Mouse (Mus musculus) naive thymus-derived CD4-positive, alpha-beta T cell, adult 2 months (primary cell): ENCODE data around the gene Plekhg4.

Source experiments
- DNase-seq: peaks from one replicate; pipeline ENCODE4 v3.0.0-alpha.2; 2011; ENCODE audit warnings: low read depth

The Plekhg4 gene

GRCm38 (mm10) chr8:105373032-105373431, at the start of gene Plekhg4:
Plekhg4 (plus strand) TSS chr8:105373274.
- DNase-seq: no peak

GRCm38 (mm10) chr8:105325641-105326093, 47.4 kb upstream of the Plekhg4 start:
- no peak for DNase-seq

- peak; percentile 97 for DNase-seq
These were observed 46.9 kb upstream of the Plekhg4 start, which contains the start of the genes Lrrc29 and Tmem208 for GRCm38 (mm10) chr8:105326141-105326672. Lrrc29 (minus strand) TSS chr8:105326278. Tmem208 (plus strand) TSS chr8:105326354.

- no peak for DNase-seq
These were observed 46.1 kb upstream of the Plekhg4 start for GRCm38 (mm10) chr8:105326968-105327367.

- DNase-seq: no peak
These were observed 42.7 kb upstream of the Plekhg4 start for GRCm38 (mm10) chr8:105330325-105330724.

GRCm38 (mm10) chr8:105331469-105331868, 41.6 kb upstream of the Plekhg4 start:
- DNase-seq: no peak

GRCm38 (mm10) chr8:105331931-105332330, 41.1 kb upstream of the Plekhg4 start:
- DNase-seq: no peak

- no peak for DNase-seq
These were observed 40.6 kb upstream of the Plekhg4 start for GRCm38 (mm10) chr8:105332523-105332922.

GRCm38 (mm10) chr8:105336373-105337130, 36.5 kb upstream of the Plekhg4 start:
- DNase-seq: no peak

- no peak for DNase-seq
These were observed 34.1 kb upstream of the Plekhg4 start for GRCm38 (mm10) chr8:105338992-105339391.

- DNase-seq: no peak
These were observed 33.0 kb upstream of the Plekhg4 start for GRCm38 (mm10) chr8:105339886-105340635.

GRCm38 (mm10) chr8:105341399-105341798, 31.7 kb upstream of the Plekhg4 start:
- DNase-seq: no peak

- no peak for DNase-seq
These were observed 30.3 kb upstream of the Plekhg4 start for GRCm38 (mm10) chr8:105342768-105343167.

- DNase-seq: no peak
These were observed 29.1 kb upstream of the Plekhg4 start for GRCm38 (mm10) chr8:105343791-105344574.

GRCm38 (mm10) chr8:105345061-105345975, 27.8 kb upstream of the Plekhg4 start:
- DNase-seq: no peak

GRCm38 (mm10) chr8:105346611-105347427, 26.3 kb upstream of the Plekhg4 start:
- peak; percentile 16 for DNase-seq

GRCm38 (mm10) chr8:105347428-105348221, 25.4 kb upstream of the Plekhg4 start, which contains the start of gene Fhod1:
Fhod1 (minus strand) TSS chr8:105347953.
- DNase-seq: peak; percentile 89

- peak; percentile 48 for DNase-seq
These were observed 24.5 kb upstream of the Plekhg4 start, which contains the start of gene Slc9a5 for GRCm38 (mm10) chr8:105348450-105349095. Slc9a5 (plus strand) TSS chr8:105348843.
